Mouse (Mus musculus): ENCODE results near the gene Fip1l1.

GRCm38 (mm10) chr5:74601965-74602364 is 66.7 kb downstream of the Fip1l1 start:
- TF ChIP-seq CTCF (IDR thresholded peaks at IDR 0.05; ENCODE audit: control insufficient read depth, insufficient read depth, insufficient read length) (no peak), MYOG (IDR thresholded peaks at IDR 0.05; ENCODE audit: control insufficient read depth, extremely low read depth, insufficient read length) (no peak)

All from C2C12 (cell line).